Mouse (Mus musculus) ovary, postnatal 36 days (tissue): Measurements from ENCODE around the gene Khnyn.

Experiments
- DNase-seq: peaks from one replicate; pipeline ENCODE4 v3.0.0; 2022; ENCODE audit warnings: low spot score, mixed read lengths

Gene Khnyn

DNA sequence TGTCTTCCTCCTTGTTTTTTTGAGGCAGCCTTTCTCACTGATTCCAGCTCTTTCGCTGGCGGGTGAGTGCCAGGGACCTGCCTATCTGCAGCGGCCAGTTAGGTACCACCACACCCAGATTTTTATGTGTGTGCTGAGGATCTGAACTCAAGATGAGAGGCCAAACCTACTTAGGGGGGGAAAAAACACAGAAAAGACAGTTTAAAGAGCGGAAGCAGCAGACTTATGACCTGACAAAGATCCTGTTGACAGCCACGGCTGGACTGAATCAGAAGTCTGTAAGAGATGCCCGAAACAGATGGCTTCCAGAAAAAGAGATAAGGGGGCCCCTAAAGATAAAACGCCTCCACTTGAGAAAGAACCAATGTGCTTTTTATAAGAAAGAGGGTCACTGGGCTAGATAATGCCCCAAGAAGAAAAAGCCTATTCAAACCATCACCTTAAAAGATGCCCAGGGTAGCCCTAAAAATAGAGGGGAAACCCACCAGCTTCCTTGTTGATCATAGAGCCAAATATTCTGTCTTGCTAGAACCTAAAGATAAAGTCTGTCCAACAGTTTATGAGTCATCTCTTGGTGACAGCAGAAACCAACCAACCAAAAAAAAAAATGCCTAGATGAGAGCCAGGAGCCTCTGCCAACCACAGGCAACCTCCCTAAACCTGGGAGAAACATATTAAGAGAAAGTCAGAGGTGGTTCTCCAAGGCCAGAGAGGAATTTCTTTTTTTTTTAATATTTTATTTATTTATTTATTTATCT is 37.9 kb downstream of the Khnyn start:
- no peak for DNase-seq

DNA sequence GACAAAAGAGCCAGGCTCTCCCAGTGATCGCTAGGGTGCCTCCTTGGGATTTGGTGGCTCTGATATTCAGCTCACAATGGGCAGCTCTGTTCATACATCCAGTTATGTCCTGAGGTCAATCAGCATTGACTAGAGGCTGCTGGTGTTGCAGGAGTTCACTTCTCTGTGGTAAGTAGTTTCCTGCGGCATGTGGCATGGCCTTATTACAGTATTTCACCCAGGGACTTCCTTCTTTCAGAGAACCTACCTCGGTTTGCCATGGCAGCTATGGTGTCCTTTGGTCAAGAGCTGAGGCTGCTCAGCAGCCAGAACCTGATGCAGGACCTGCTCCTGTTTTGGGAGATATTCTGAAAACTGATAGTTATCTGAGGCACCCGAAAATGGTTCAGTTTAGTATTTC is 42.1 kb downstream of the Khnyn start:
- DNase-seq, result no peak

DNA sequence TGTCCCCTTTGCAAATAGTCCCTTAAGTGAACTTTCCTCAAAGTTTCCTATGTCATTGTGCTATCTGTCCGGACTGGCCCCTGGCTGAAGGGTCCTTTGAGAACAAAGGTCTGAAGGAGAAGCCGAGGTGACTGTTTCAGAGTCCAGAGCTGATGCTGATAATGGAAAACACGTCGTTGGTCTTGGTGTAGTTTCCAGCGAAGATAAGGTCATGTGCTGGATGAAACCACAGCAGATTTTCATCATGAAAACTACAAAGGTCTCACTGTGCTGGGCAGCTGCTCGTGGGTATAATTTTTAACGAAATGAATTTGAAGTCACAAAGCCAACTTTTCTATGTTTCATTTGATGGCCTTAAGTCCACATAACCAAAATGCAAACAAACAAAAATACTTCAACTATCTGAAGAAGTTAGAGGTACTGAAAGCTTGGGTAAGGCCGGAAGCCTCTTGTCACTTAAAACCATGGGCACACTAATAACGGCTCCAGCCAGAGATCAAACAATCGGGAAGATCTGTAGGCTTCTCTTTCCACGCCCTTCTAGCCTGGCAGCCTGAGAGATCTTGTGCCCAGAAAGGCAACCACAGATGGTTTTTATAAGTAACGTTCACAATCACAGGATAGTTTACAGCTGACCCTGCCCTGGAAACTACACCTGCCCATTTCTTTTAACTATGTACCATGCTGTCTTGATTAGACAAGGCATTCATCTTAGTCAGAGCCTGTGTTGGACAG is 44.7 kb downstream of the Khnyn start:
- no peak for DNase-seq

DNA sequence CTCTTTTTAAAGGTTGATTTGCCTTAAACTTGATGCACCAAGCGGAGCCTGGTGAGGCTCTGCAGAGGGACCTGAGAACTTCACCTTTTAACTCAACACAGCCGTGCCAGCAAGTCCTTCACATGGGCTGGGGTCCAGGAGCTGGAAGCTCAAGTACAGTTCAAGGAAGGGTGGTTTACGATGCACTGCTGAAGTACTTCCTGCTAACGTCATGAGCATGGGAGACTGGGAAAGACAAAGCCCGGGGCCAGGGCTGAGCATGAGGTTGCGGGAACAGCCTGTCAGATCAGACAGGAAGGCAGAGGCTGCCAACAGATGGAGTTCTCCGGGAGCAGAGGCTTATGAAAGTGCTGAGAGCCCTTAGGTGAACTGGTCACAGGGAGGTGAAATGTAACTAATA is 48.8 kb downstream of the Khnyn start:
- DNase-seq, result no peak

DNA sequence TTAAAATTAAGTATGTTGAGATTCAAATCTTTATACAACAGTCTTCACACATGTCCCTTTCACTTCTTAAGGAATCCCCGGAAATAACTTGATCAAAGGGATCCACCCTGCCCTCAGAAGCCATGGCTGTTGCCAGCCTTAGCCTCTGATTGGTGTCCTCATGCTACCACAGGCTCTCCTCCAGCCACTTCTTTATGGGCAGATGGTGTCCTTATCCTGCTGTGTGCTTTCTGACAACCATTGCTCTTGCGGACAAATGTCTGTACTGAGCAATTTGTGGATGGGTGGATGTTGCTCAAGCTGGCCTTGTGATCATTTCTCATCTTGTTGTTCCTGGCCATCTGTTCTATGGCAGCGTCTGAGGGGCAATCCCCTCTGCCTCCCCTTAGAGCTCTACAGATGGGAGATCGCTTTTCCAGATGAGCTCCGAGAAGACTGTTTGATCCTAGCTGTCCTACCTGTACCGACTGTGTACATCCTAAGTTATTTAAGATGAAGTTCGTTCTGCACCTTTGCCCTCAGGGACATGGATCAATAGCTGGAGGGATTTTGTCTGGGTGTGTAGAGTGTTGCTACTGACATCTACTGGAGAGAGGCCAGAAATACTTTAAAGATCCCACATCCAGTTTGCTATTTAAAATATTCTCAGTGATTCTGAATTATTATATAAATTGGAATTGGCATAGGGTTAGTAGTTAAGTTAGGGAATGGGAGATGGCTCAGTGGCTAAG is 55.5 kb downstream of the Khnyn start:
- no peak for DNase-seq

DNA sequence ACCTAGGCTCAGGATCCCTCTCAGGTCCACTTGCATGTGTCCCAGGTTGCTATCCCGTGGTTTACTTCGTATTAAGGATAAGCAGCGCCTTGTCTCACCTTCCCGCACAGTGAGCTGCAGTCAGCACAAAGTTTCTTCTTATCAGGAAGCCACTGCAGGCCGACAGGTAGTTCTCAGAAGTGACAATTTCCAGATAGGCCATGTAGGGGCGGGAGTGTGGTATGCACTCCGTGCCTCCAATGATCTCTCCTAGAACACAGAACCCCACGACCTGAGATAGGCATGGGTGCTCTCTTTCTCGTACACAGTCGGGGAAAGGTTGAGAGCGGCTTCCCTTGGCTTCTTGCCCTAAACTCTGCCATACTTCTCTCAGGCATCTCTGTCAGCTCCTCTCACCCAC is 58.9 kb downstream of the Khnyn start:
- DNase-seq, result no peak

DNA sequence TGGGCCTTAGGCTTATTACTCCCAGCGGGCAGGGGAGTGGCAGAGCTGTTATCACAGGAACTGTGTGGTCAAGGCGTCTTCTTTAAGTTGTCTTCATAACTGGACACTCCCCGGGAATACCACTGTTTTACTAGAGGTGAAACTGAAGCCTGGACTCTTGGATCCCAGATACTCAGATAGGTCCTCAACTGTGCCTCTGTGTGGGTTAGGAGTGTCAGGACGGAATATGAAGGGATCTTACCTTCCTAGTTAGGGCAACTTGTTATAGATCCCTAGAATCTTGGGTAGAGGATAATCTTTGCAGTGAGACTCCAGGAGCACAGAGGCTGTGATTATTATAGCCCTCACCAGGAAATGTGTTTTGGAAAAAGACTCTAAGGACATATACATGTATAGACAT is 59.8 kb downstream of the Khnyn start, which contains the start of gene Cma1:
Gene Cma1 (minus strand): TSS at position 101 of the 400 bp plus-strand sequence.
- no peak for DNase-seq

DNA sequence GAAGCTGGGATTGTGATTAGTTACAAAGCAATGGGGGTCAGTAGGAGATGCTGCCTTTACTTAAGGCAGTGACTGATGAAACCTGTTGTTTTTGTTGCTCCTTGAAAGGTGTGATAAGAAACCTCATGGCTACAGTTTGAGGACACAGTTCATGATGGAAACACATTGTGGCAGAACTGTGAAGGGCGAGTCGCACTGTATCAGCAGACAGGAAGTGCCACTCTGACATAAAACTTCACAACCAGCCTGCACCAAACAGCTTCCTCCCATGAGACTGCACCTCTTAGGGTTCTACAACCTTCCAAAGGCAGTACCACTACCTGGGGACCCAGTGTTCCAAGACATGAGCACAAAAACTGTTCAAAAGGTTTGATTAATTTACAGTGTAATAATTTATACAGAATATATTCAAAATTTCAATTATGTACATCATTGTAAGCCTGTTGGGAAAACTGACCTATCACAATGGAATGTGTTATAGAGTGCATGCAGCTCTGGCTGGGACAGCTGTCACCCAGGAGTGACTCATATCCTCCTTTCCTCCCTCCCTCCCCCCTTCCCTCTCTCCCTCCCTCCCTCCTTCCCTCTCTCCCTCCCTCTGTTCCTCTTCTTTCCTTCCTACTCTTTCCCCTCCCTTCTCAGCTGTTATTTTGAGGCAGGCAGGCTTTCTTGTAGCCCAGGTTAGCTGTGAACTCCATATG is 61.7 kb downstream of the Khnyn start:
- no peak for DNase-seq
